Mouse (Mus musculus) liver, embryonic 12.5 days (tissue): Measurements from ENCODE around the gene Sema3g. TPM values are rescaled to one million over a fixed set of nuclear protein-coding genes. Genes with fewer than 3 reads are reported as not detected.
A peak's percentile ranks its signal among the peaks of the same experiment; 100 is the strongest.

Source experiments
- ATAC-seq: fragments of 200-750 bp; cut with Nextera tagmentation; 2 replicates; pipeline ENCODE4 v1.8.0; 2017; ENCODE audit warnings: moderate number of reproducible peaks, mild to moderate bottlenecking, moderate library complexity
- H3K27ac ChIP-seq: fragments of 300-500 bp; sonication (generic); 2 replicates; pipeline ENCODE4 v1.5.1; 2016; ENCODE audit warnings: mild to moderate bottlenecking
- H3K27me3 ChIP-seq: fragments of 300-500 bp; sonication (generic); replicated peaks from 2 replicates; pipeline ENCODE4 v1.6.1; 2016; ENCODE audit warnings: mild to moderate bottlenecking, moderate library complexity
- H3K36me3 ChIP-seq: fragments of 300-500 bp; sonication (generic); 2 replicates; pipeline ENCODE4 v1.6.1; 2016; ENCODE audit warnings: mild to moderate bottlenecking, moderate library complexity
- H3K4me1 ChIP-seq: fragments of 300-500 bp; sonication (generic); 2 replicates; pipeline ENCODE4 v1.6.1; 2016
- H3K4me2 ChIP-seq: fragments of 300-500 bp; sonication (generic); 2 replicates; pipeline ENCODE4 v1.6.1; 2016; ENCODE audit warnings: mild to moderate bottlenecking, moderate library complexity
- H3K4me3 ChIP-seq: fragments of 300-500 bp; sonication (generic); 2 replicates; pipeline ENCODE4 v1.5.1; 2016; ENCODE audit warnings: mild to moderate bottlenecking, moderate library complexity
- H3K9ac ChIP-seq: fragments of 300-500 bp; sonication (generic); 2 replicates; pipeline ENCODE4 v1.6.1; 2016; ENCODE audit warnings: mild to moderate bottlenecking, moderate library complexity
- H3K9me3 ChIP-seq: fragments of 300-500 bp; sonication (generic); replicated peaks from 2 replicates; pipeline ENCODE4 v1.6.1; 2016; ENCODE audit warnings: mild to moderate bottlenecking, moderate library complexity
- WGBS: fragments of 180-500 bp; shearing (Covaris S2); methylation state at CpG from one replicate; pipeline ENCODE4 v1.1.7; 2016; ENCODE audit not compliant: insufficient replicate concordance; 5-methylcytosine and 5-hydroxymethylcytosine counted together
- polyA plus RNA-seq: library from polyadenylated mRNA; unstranded; fragments of >200 nt; fragmentation: Nextera tagmentation; extraction: Ambion mirVana; gene quantifications from 2 replicates; pipeline ENCODE4 v1.2.1, GENCODE M21; 2016

Gene Sema3g
- polyA plus RNA-seq, 1 experiment from 2014 or later, result 0.18 TPM

GRCm38 (mm10) chr14:31197547-31198516 lies 19.8 kb upstream of the Sema3g start:
- peak overlapping the region; percentile 51 for H3K27ac ChIP-seq
- 0 out of 2 replicates have a peak overlapping the region, but pooled peaks have one; percentile 11 for H3K9ac ChIP-seq
- ATAC-seq, result no peak
- no peak overlapping the region for H3K4me3 ChIP-seq
- 61% methylated on average over 16 of the region's 16 CpGs for WGBS
- H3K4me2 ChIP-seq, result peak overlapping the region; percentile 5; the same call in 1 of the 2 replicates
- H3K27me3 ChIP-seq, result no peaks in the 10 kb centered on the region
- H3K36me3 ChIP-seq, result peaks cover 95% of the 10 kb centered on the region
- H3K4me1 ChIP-seq, result peaks cover 38% of the 10 kb centered on the region
- no peaks in the 10 kb centered on the region for H3K9me3 ChIP-seq

GRCm38 (mm10) chr14:31199599-31199998 lies 18.1 kb upstream of the Sema3g start:
- H3K9ac ChIP-seq, result no peak overlapping the region
- WGBS, result 89% methylated on average over 7 of the region's 7 CpGs
- no peak overlapping the region for H3K4me2 ChIP-seq
- peaks cover 95% of the 10 kb centered on the region for H3K36me3 ChIP-seq
- no peak for ATAC-seq
- peaks cover 46% of the 10 kb centered on the region for H3K4me1 ChIP-seq
- H3K27me3 ChIP-seq, result no peaks in the 10 kb centered on the region
- H3K4me3 ChIP-seq, result no peak overlapping the region
- H3K27ac ChIP-seq, result no peak overlapping the region
- H3K9me3 ChIP-seq, result no peaks in the 10 kb centered on the region

- WGBS, result 76% methylated on average over 3 of the region's 3 CpGs
Measured at GRCm38 (mm10) chr14:31200038-31200437, 17.6 kb upstream of the Sema3g start.

DNA sequence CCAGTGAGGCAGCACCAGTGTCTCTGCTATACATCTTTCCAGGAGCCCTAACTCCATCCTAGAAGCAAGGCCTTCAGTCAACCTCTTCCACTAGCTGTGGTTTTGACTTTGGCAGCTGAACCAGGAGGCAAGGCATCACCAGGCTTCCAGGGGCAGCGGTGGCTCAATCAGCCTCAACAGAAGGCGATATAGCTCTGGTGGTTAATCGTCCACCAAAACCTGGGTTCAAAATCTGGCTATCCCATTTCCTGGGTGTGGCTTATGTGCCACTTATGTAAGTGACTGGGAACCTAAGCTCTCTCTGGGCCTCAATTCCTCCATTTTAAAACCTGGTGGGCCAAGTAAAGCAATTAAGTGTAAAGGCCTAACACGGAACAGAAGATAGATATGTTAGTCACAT lies 12.8 kb upstream of the Sema3g start:
- Histone ChIP-seq H3K4me3 (peak overlapping the region; percentile 80), H3K36me3 (peaks cover 51% of the 10 kb centered on the region), H3K9me3 (no peaks in the 10 kb centered on the region), H3K4me1 (peaks cover 58% of the 10 kb centered on the region), H3K27ac (peak overlapping the region; percentile 87), H3K9ac (peak overlapping the region; percentile 94; the same call in 1 of the 2 replicates), H3K4me2 (peak overlapping the region; percentile 77), H3K27me3 (0 out of 2 replicates have a peak, but pooled peaks cover 4% of the 10 kb centered on the region)
- WGBS, result 43% methylated on average over 4 of the region's 4 CpGs
- ATAC-seq, result no peak

More at GRCm38 (mm10) chr14:31200038-31200437, 17.6 kb upstream of the Sema3g start:
- Histone ChIP-seq H3K36me3 (peaks cover 95% of the 10 kb centered on the region), H3K9ac (no peak overlapping the region), H3K4me2 (no peak overlapping the region), H3K27ac (no peak overlapping the region), H3K9me3 (no peaks in the 10 kb centered on the region), H3K4me3 (no peak overlapping the region), H3K27me3 (no peaks in the 10 kb centered on the region), H3K4me1 (peaks cover 47% of the 10 kb centered on the region)
- ATAC-seq, result no peak; the same call in 1 of the 2 replicates

DNA sequence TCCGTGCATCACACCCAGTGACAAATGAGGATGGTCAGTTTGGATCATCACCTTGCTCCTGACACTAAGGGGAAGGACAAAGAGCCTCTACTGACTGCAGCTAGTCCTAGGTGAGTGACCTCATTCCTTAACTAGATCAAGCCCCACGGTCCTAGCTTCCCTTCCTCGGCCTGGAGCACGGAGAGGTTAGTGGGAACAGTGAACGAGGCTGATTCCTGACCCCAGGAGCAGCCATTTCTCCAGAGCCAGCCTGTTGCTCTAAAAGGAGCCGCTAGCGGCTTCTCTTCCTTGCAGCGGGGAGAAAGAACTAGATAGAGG lies 12.5 kb upstream of the Sema3g start:
- Histone ChIP-seq H3K9me3 (no peaks in the 10 kb centered on the region), H3K4me1 (peaks cover 57% of the 10 kb centered on the region), H3K27ac (peak overlapping the region; percentile 87), H3K36me3 (peaks cover 47% of the 10 kb centered on the region), H3K27me3 (0 out of 2 replicates have a peak, but pooled peaks cover 4% of the 10 kb centered on the region), H3K4me3 (peak overlapping the region; percentile 80), H3K9ac (peak overlapping the region; percentile 94), H3K4me2 (peak overlapping the region; percentile 77)
- 21% methylated on average over 8 of the region's 8 CpGs for WGBS
- ATAC-seq, result no peak

DNA sequence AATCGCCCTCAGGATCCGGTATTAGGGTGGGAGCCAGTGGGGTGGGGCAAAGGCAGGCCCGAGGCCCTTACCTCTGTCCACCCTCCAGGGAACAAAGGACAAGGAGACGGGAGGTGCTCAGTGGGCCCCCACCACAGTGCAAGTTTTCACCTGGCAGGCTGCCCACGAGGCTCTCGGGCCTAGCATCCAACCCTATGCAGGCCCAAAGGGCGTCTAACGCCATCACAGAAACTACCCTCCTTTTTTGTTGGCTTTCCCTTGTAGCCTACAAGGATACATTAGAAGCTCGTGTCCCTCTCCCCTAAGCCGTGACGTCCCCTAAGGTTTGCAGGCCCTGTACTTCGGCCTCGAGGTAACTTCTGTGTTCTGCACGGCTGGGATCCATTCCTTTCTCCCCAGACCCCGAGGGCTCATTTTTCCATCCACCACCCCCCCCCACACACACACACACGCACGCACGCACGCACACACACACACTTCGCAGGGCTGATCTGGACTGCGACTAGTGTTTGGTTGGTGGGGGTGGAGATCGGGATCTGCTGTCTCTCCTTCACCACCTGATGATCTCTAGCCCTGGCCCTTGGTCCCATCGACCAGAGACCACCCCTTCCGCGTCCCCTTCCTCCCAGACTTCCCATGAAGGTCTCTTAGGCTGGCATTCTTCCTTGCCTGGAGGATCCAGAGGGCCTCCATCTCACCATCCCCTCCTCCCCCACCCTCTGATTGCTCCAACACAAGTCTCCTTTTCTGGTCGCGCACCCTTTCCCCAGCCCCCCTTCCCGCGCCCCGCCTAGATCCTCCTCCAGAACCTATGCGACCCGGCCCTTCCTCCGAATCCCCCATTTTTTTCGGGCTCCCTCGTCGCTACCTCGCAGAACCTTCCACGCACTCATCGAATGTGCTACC lies 11.8 kb upstream of the Sema3g start:
- 0 out of 2 replicates have a peak, but pooled peaks cover 4% of the 10 kb centered on the region for H3K27me3 ChIP-seq
- peak; percentile 25; the same call in 1 of the 2 replicates for ATAC-seq
- peak overlapping the region; percentile 77 for H3K4me2 ChIP-seq
- H3K9me3 ChIP-seq, result no peaks in the 10 kb centered on the region
- H3K4me1 ChIP-seq, result peaks cover 53% of the 10 kb centered on the region
- H3K4me3 ChIP-seq, result peak overlapping the region; percentile 80
- under 1% methylated on average over 39 of the region's 39 CpGs for WGBS
- peak overlapping the region; percentile 87 for H3K27ac ChIP-seq
- H3K36me3 ChIP-seq, result peaks cover 41% of the 10 kb centered on the region
- H3K9ac ChIP-seq, result peak overlapping the region; percentile 94

- WGBS, result under 1% methylated on average over 45 of the region's 48 CpGs
- Histone ChIP-seq H3K9me3 (no peaks in the 10 kb centered on the region), H3K9ac (peak overlapping the region; percentile 94), H3K4me1 (peaks cover 55% of the 10 kb centered on the region), H3K36me3 (peaks cover 34% of the 10 kb centered on the region), H3K4me3 (peak overlapping the region; percentile 80), H3K4me2 (peak overlapping the region; percentile 77), H3K27ac (peak overlapping the region; percentile 87), H3K27me3 (peaks cover 7% of the 10 kb centered on the region; the same call in 1 of the 2 replicates)
- ATAC-seq, result peak; percentile 78
Measured at GRCm38 (mm10) chr14:31206472-31206981, 11.1 kb upstream of the Sema3g start.

DNA sequence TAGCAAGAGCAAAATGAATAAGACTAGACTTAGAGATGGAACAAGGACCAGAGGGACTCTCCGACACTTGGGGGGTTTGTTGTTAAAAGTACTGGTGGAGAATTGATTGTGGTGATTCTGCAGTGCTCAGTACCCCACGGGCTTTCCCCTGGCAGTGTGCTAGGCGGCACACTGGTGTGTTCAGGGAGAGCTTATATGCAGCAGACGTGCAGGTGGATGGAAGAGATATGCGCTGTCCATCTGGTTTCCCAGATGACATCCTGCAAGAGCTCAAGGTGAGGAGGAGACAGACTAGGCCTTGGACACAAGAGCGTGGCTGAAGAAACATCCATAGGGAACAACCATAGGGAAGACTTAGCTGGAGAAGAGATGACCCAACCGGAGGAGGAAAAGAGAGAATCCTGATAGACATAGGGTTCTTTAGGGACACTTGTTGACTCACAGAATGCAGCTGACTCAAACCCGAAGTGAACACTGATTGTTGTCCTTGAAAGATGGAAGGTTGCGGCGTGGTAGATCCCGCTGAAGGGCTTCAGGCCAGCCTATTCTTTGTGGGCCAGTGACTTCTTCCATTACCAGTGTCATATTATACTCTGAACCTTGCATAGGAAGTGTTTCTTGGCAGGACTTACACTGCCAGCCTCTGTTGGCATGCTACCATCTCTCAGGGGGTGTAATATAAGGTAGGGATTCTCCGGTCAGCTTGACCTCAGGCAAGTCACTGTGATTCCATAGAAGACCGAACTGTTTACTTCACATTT lies 10.4 kb upstream of the Sema3g start:
- peaks cover 8% of the 10 kb centered on the region; the same call in 1 of the 2 replicates for H3K27me3 ChIP-seq
- peaks cover 27% of the 10 kb centered on the region for H3K36me3 ChIP-seq
- peak overlapping the region; percentile 94 for H3K9ac ChIP-seq
- peak; percentile 77 for ATAC-seq
- peaks cover 56% of the 10 kb centered on the region for H3K4me1 ChIP-seq
- WGBS, result 69% methylated on average over 13 of the region's 13 CpGs
- peak overlapping the region; percentile 87 for H3K27ac ChIP-seq
- no peaks in the 10 kb centered on the region for H3K9me3 ChIP-seq
- peak overlapping the region; percentile 80 for H3K4me3 ChIP-seq
- peak overlapping the region; percentile 77 for H3K4me2 ChIP-seq

- Histone ChIP-seq H3K4me2 (peak within 1 kb of the TSS; percentile 77), H3K27me3 (peaks cover 8% of the 10 kb centered on the region; the same call in 1 of the 2 replicates), H3K9ac (peak within 1 kb of the TSS; percentile 94), H3K9me3 (no peaks in the 10 kb centered on the region), H3K36me3 (peaks cover 18% of the 10 kb centered on the region), H3K4me1 (peaks cover 59% of the 10 kb centered on the region), H3K27ac (peak within 1 kb of the TSS; percentile 87), H3K4me3 (peak within 1 kb of the TSS; percentile 80)
- 74% methylated on average over 2 of the region's 2 CpGs for WGBS
- no peak for ATAC-seq
Measured at GRCm38 (mm10) chr14:31208084-31208483, 9.6 kb upstream of the Sema3g start, which contains the start of gene Tnnc1. Gene Tnnc1 (plus strand): TSS chr14:31208312.

DNA sequence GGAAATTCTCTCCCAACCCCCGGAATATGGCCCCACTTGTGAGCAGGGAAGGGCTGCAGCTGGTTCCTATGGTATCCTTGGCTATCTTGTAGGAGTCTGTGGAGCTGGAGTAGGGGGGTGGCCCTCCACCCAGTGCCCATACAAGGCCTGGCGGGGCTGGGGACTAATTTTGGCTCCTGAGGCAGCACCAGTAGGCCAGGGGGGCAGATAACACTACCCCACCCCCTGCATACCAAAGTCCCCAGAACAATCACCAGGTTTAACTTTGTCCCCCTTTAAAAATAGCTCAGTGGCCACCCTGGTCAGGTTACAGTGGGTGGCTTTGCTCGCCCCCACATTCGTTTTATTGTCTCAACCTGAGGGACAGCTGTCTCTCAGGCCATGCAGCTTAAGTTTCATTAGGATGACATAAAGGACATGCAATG lies 8.5 kb upstream of the Sema3g start:
- Histone ChIP-seq H3K27ac (no peak overlapping the region), H3K27me3 (peaks cover 12% of the 10 kb centered on the region), H3K9ac (no peak overlapping the region), H3K4me1 (peaks cover 63% of the 10 kb centered on the region), H3K9me3 (no peaks in the 10 kb centered on the region), H3K36me3 (peaks cover 8% of the 10 kb centered on the region), H3K4me3 (no peak overlapping the region), H3K4me2 (no peak overlapping the region)
- no peak for ATAC-seq
- WGBS, result 74% methylated on average over 4 of the region's 4 CpGs

DNA sequence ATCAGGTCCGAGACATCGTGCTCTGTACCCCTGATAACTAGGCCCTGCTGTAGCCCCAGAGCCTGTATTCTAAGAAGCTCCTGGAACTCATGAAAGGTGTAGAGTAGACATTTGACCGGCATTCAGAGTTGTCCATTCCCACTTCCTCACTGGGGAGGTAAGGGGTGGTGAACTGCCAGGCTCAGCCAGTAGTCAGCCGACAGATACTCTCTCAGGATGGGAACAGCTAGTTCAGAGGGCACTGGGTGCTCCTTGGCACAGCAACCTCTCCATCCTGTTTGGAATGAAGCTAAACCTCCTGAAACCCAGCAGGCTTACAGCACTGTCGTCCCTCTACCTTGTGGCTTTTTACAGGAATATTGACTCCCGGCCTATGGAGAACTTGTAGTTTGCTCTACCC lies 5.8 kb upstream of the Sema3g start:
- Histone ChIP-seq H3K4me2 (no peak overlapping the region), H3K36me3 (no peaks in the 10 kb centered on the region), H3K9me3 (no peaks in the 10 kb centered on the region), H3K9ac (no peak overlapping the region), H3K27me3 (peaks cover 18% of the 10 kb centered on the region), H3K27ac (no peak overlapping the region), H3K4me1 (peaks cover 60% of the 10 kb centered on the region), H3K4me3 (no peak overlapping the region)
- ATAC-seq, result no peak
- WGBS, result 69% methylated on average over 6 of the region's 6 CpGs
